Mouse (Mus musculus) limb, embryonic 12.5 days (tissue): ENCODE results near the gene Ppp4r4. TPM values are rescaled to one million over a fixed set of nuclear protein-coding genes. Genes with fewer than 3 reads are reported as not detected.
"Not testable (repeated sequence)": the region's sequence is repeated elsewhere in the genome, so short reads cannot be mapped to it uniquely, and the experiment has no call there.

Source experiments
- ATAC-seq: fragments of 200-750 bp; cut with Nextera tagmentation; 2 replicates; pipeline ENCODE4 v1.8.0; 2017; ENCODE audit warnings: low read depth, moderate TSS enrichment; ENCODE audit not compliant: insufficient number of reproducible peaks, insufficient read depth, low FRiP score, low TSS enrichment
- H3K27ac ChIP-seq: fragments of 300-500 bp; sonication (generic); 2 replicates; pipeline ENCODE4 v1.5.1; 2016; ENCODE audit warnings: mild to moderate bottlenecking, moderate library complexity
- H3K27me3 ChIP-seq: fragments of 300-500 bp; sonication (generic); 2 replicates; pipeline ENCODE4 v1.6.1; 2016; ENCODE audit warnings: mild to moderate bottlenecking, moderate library complexity
- H3K36me3 ChIP-seq: fragments of 300-500 bp; sonication (generic); 2 replicates; pipeline ENCODE4 v1.6.1; 2016; ENCODE audit warnings: mild to moderate bottlenecking, moderate library complexity
- H3K4me1 ChIP-seq: fragments of 300-500 bp; sonication (generic); replicated peaks from 2 replicates; pipeline ENCODE4 v1.6.1; 2016
- H3K4me2 ChIP-seq: fragments of 300-500 bp; sonication (generic); 2 replicates; pipeline ENCODE4 v1.6.1; 2016; ENCODE audit warnings: mild to moderate bottlenecking, moderate library complexity
- H3K4me3 ChIP-seq: fragments of 300-500 bp; sonication (generic); replicated peaks from 2 replicates; pipeline ENCODE4 v1.5.1; 2016; ENCODE audit warnings: mild to moderate bottlenecking
- H3K9ac ChIP-seq: fragments of 300-500 bp; sonication (generic); replicated peaks from 2 replicates; pipeline ENCODE4 v1.6.1; 2016; ENCODE audit warnings: mild to moderate bottlenecking, moderate library complexity
- H3K9me3 ChIP-seq: fragments of 300-500 bp; sonication (generic); 2 replicates; pipeline ENCODE4 v1.6.1; 2016; ENCODE audit warnings: mild to moderate bottlenecking, moderate library complexity
- WGBS: fragments of 180-500 bp; shearing (Covaris S2); methylation state at CpG from one replicate; pipeline ENCODE4 v1.1.7; 2016; 5-methylcytosine and 5-hydroxymethylcytosine counted together
- polyA plus RNA-seq: library from polyadenylated mRNA; unstranded; fragments of >200 nt; fragmentation: Nextera tagmentation; extraction: Ambion mirVana; gene quantifications from 2 replicates; pipeline ENCODE4 v1.2.1, GENCODE M21; 2016

The Ppp4r4 gene
- polyA plus RNA-seq = 1.9 and 2.1 TPM in 2 replicates

GRCm38 (mm10) chr12:103532020-103532648, at the start of gene Ppp4r4:
Ppp4r4 (plus strand) TSS chr12:103532283.
- no peak within 1 kb of the TSS for H3K27ac ChIP-seq

GRCm38 (mm10) chr12:103482781-103483180, 49.3 kb upstream of the Ppp4r4 start:
- Histone ChIP-seq H3K4me3 (no peak overlapping the region), H3K27me3 (no peaks in the 10 kb centered on the region), H3K36me3 (no peaks in the 10 kb centered on the region), H3K9me3 (no peaks in the 10 kb centered on the region), H3K9ac (no peak overlapping the region), H3K4me2 (no peak overlapping the region), H3K27ac (no peak overlapping the region), H3K4me1 (no peaks in the 10 kb centered on the region)
- no peak for ATAC-seq
- 84% methylated on average over 2 of the region's 2 CpGs for WGBS

More at GRCm38 (mm10) chr12:103532020-103532648, at the start of gene Ppp4r4:
- Histone ChIP-seq H3K4me3 (peak within 1 kb of the TSS; percentile 63), H3K9ac (peak within 1 kb of the TSS; percentile 75), H3K4me2 (peak within 1 kb of the TSS; percentile 94), H3K27me3 (peaks cover 16% of the 10 kb centered on the region), H3K4me1 (peaks cover 7% of the 10 kb centered on the region; the same call in 1 of the 2 replicates), H3K36me3 (no peaks in the 10 kb centered on the region), H3K9me3 (no peaks in the 10 kb centered on the region)
- WGBS = under 1% methylated on average over 60 of the region's 74 CpGs
- ATAC-seq = peak; percentile 95

- not testable (repeated sequence) for H3K36me3 ChIP-seq, ATAC-seq, H3K4me3 ChIP-seq, H3K27ac ChIP-seq, H3K27me3 ChIP-seq, H3K9ac ChIP-seq, H3K4me2 ChIP-seq, H3K4me1 ChIP-seq, H3K9me3 ChIP-seq
- WGBS = 58% methylated on average over 9 of the region's 9 CpGs
These were observed 47.7 kb upstream of the Ppp4r4 start for GRCm38 (mm10) chr12:103484200-103484972.

GRCm38 (mm10) chr12:103486726-103487125, 45.4 kb upstream of the Ppp4r4 start:
- H3K27me3 ChIP-seq = no peaks in the 10 kb centered on the region
- no peak for ATAC-seq
- no peak overlapping the region for H3K27ac ChIP-seq
- no peak overlapping the region for H3K4me2 ChIP-seq
- H3K9me3 ChIP-seq = no peaks in the 10 kb centered on the region
- no peak overlapping the region for H3K9ac ChIP-seq
- 91% methylated on average over 1 of the region's 1 CpGs for WGBS
- no peaks in the 10 kb centered on the region for H3K4me1 ChIP-seq
- no peak overlapping the region for H3K4me3 ChIP-seq
- no peaks in the 10 kb centered on the region for H3K36me3 ChIP-seq

GRCm38 (mm10) chr12:103487276-103487675, 44.8 kb upstream of the Ppp4r4 start:
- Histone ChIP-seq H3K4me1 (no peaks in the 10 kb centered on the region), H3K9ac (no peak overlapping the region), H3K4me3 (no peak overlapping the region), H3K27me3 (no peaks in the 10 kb centered on the region), H3K27ac (no peak overlapping the region), H3K4me2 (no peak overlapping the region), H3K36me3 (no peaks in the 10 kb centered on the region), H3K9me3 (no peaks in the 10 kb centered on the region)
- WGBS = 74% methylated on average over 4 of the region's 4 CpGs
- ATAC-seq = no peak

GRCm38 (mm10) chr12:103487750-103488149, 44.3 kb upstream of the Ppp4r4 start:
- Histone ChIP-seq H3K4me1 (no peaks in the 10 kb centered on the region), H3K27ac (no peak overlapping the region), H3K36me3 (no peaks in the 10 kb centered on the region), H3K4me3 (no peak overlapping the region), H3K9me3 (no peaks in the 10 kb centered on the region), H3K9ac (no peak overlapping the region), H3K27me3 (no peaks in the 10 kb centered on the region), H3K4me2 (no peak overlapping the region)
- no peak for ATAC-seq
- 61% methylated on average over 2 of the region's 2 CpGs for WGBS

GRCm38 (mm10) chr12:103491091-103491730, 40.9 kb upstream of the Ppp4r4 start:
- Histone ChIP-seq H3K27ac (no peak overlapping the region), H3K27me3 (no peaks in the 10 kb centered on the region), H3K9me3 (no peaks in the 10 kb centered on the region), H3K4me2 (no peak overlapping the region), H3K9ac (no peak overlapping the region), H3K36me3 (no peaks in the 10 kb centered on the region), H3K4me3 (no peak overlapping the region), H3K4me1 (no peaks in the 10 kb centered on the region)
- no peak for ATAC-seq
- 72% methylated on average over 3 of the region's 3 CpGs for WGBS

- Histone ChIP-seq H3K4me1 (no peaks in the 10 kb centered on the region), H3K36me3 (no peaks in the 10 kb centered on the region), H3K9ac (no peak overlapping the region), H3K4me3 (no peak overlapping the region), H3K27me3 (no peaks in the 10 kb centered on the region), H3K27ac (no peak overlapping the region), H3K9me3 (no peaks in the 10 kb centered on the region), H3K4me2 (no peak overlapping the region)
- WGBS = 34% methylated on average over 5 of the region's 5 CpGs
- no peak for ATAC-seq
These were observed 39.3 kb upstream of the Ppp4r4 start for GRCm38 (mm10) chr12:103492767-103493166.

GRCm38 (mm10) chr12:103494486-103494885, 37.6 kb upstream of the Ppp4r4 start:
- ATAC-seq = no peak
- Histone ChIP-seq H3K4me3 (no peak overlapping the region), H3K27ac (no peak overlapping the region), H3K4me2 (no peak overlapping the region), H3K27me3 (no peaks in the 10 kb centered on the region), H3K9me3 (no peaks in the 10 kb centered on the region), H3K36me3 (no peaks in the 10 kb centered on the region), H3K4me1 (no peaks in the 10 kb centered on the region), H3K9ac (no peak overlapping the region)
- 32% methylated on average over 6 of the region's 6 CpGs for WGBS

GRCm38 (mm10) chr12:103498768-103499167, 33.3 kb upstream of the Ppp4r4 start:
- Histone ChIP-seq H3K27ac (no peak overlapping the region), H3K27me3 (no peaks in the 10 kb centered on the region), H3K9ac (no peak overlapping the region), H3K9me3 (no peaks in the 10 kb centered on the region), H3K4me2 (no peak overlapping the region), H3K4me1 (no peaks in the 10 kb centered on the region), H3K4me3 (no peak overlapping the region), H3K36me3 (no peaks in the 10 kb centered on the region)
- ATAC-seq = no peak
- 84% methylated on average over 5 of the region's 5 CpGs for WGBS

GRCm38 (mm10) chr12:103499261-103499660, 32.8 kb upstream of the Ppp4r4 start:
- Histone ChIP-seq H3K27me3 (no peaks in the 10 kb centered on the region), H3K4me1 (no peaks in the 10 kb centered on the region), H3K4me2 (no peak overlapping the region), H3K36me3 (no peaks in the 10 kb centered on the region), H3K4me3 (no peak overlapping the region), H3K9ac (no peak overlapping the region), H3K27ac (no peak overlapping the region), H3K9me3 (no peaks in the 10 kb centered on the region)
- no peak for ATAC-seq
- 89% methylated on average over 2 of the region's 2 CpGs for WGBS
